Mouse (Mus musculus) neural tube, embryonic 11.5 days (tissue): ENCODE data around the gene Leng9. TPM values are rescaled to one million over a fixed set of nuclear protein-coding genes. Genes with fewer than 3 reads are reported as not detected.

ENCODE experiments used
- ATAC-seq: fragments of 200-750 bp; cut with Nextera tagmentation; 2 replicates; pipeline ENCODE4 v1.8.0; 2017; ENCODE audit warnings: moderate number of reproducible peaks, mild to moderate bottlenecking, moderate TSS enrichment, moderate library complexity; ENCODE audit not compliant: insufficient read depth, low FRiP score, low TSS enrichment
- DNase-seq: peaks from one replicate; pipeline ENCODE4 v3.0.0-alpha.2; 2015; ENCODE audit warnings: low spot score
- H3K27ac ChIP-seq: fragments of 300-500 bp; sonication (generic); 2 replicates; pipeline ENCODE4 v1.5.1; 2014; ENCODE audit warnings: low read depth, mild to moderate bottlenecking, low read length
- H3K27me3 ChIP-seq: fragments of 300-500 bp; sonication (generic); 2 replicates; pipeline ENCODE4 v1.6.1; 2014; ENCODE audit warnings: mild to moderate bottlenecking, low read length, mixed read lengths; ENCODE audit not compliant: control insufficient read depth, insufficient read depth
- H3K36me3 ChIP-seq: fragments of 300-500 bp; sonication (generic); 2 replicates; pipeline ENCODE4 v1.6.1; 2014; ENCODE audit warnings: mild to moderate bottlenecking, low read length, moderate library complexity, mixed read lengths; ENCODE audit not compliant: control insufficient read depth, insufficient read depth
- H3K4me1 ChIP-seq: fragments of 300-500 bp; sonication (generic); 2 replicates; pipeline ENCODE4 v1.6.1; 2014; ENCODE audit warnings: low read length, mixed read lengths; ENCODE audit not compliant: control insufficient read depth, insufficient read depth
- H3K4me2 ChIP-seq: fragments of 300-500 bp; sonication (generic); 2 replicates; pipeline ENCODE4 v1.6.1; 2014; ENCODE audit warnings: low read depth, mild to moderate bottlenecking, moderate library complexity
- H3K4me3 ChIP-seq: fragments of 300-500 bp; sonication (generic); 2 replicates; pipeline ENCODE4 v1.5.1; 2014; ENCODE audit warnings: low read depth, low read length
- H3K9ac ChIP-seq: fragments of 300-500 bp; sonication (generic); 2 replicates; pipeline ENCODE4 v1.6.1; 2014; ENCODE audit warnings: mild to moderate bottlenecking, low read length
- H3K9me3 ChIP-seq: fragments of 300-500 bp; sonication (generic); 2 replicates; pipeline ENCODE4 v1.6.1; 2016; ENCODE audit warnings: low read length; ENCODE audit not compliant: control insufficient read depth
- WGBS: fragments of 180-500 bp; shearing (Covaris S2); extraction: QIAGEN DNeasy Blood & Tissue Kit; methylation state at CpG from one replicate; pipeline ENCODE4 v1.1.7; 2014; 5-methylcytosine and 5-hydroxymethylcytosine counted together
- polyA plus RNA-seq: library from polyadenylated mRNA; unstranded; fragments of >200 nt; fragmentation: Nextera tagmentation; extraction: Ambion mirVana; gene quantifications from 2 replicates; pipeline ENCODE4 v1.2.1, GENCODE M21; 2014

Leng9 gene
- polyA plus RNA-seq, 1 experiment from 2014 or later, result 2.2 TPM

DNA sequence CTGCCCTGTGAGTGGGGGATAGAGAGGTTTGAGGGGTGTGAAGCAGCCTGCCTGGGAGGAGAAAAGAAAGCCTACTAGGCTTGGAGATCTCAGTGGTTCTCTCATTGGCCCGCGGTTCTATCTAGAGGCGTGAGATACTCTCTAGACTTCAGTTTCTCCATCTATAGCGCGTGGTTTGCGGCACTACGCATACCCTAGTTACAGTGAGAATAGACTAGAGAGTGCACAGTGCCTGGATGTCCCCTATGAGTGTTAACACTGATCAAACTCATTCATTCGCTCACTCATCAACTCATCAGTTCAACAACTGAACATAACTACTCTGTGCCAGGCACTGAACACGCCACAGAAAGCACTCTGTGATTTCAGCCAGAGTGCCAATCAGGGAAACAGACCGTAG is 27.4 kb downstream of the Leng9 start:
- Histone ChIP-seq H3K4me1 (peaks cover 19% of the 10 kb centered on the region), H3K4me3 (no peak overlapping the region)

DNA sequence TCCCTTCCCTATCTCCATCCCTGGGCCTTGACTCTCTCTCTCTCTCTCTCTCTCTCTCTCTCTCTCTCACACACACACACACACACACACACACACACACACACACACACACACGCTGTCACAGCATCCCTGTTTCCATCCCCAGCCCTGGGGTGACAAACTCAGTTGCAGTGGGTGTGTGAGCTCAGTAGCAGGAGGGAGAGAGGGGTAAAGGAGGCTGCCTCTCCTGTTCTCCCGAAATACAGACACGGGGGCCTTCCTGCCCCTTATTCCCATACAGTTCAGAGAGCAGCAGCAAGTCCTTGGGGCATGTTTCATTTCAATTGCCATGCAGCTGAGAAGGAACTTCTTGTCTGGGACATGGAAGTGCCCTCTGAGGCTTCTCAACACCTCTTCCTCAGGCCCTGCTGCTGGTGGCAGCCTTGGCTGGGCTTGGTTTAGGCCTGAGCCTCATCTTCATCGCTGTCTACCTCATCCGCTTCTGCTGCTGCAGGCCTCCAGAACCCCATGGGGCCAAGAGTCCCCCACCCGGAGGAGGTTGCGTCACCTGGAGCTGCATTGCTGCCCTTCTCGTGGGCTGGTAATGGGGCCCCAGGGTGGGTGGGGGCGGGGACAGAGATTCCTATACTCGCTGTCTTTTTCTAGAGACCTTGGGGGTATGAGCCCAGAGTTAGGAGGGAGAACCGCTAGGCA is 28.0 kb downstream of the Leng9 start:
- WGBS, result 52% methylated on average over 11 of the region's 11 CpGs
- ATAC-seq (no peak), DNase-seq (no peak)
- Histone ChIP-seq H3K9me3 (no peaks in the 10 kb centered on the region), H3K4me3 (no peak overlapping the region; the same call in 1 of the 2 replicates), H3K27me3 (no peaks in the 10 kb centered on the region), H3K9ac (no peak overlapping the region), H3K4me2 (peak overlapping the region; percentile 31; the same call in 1 of the 2 replicates), H3K4me1 (peaks cover 19% of the 10 kb centered on the region), H3K36me3 (peaks cover 1% of the 10 kb centered on the region; the same call in 1 of the 2 replicates), H3K27ac (peak overlapping the region; percentile 72)

More for the DNA sequence above, 27.4 kb downstream of the Leng9 start:
- Histone ChIP-seq H3K9me3 (no peaks in the 10 kb centered on the region), H3K4me2 (peak overlapping the region; percentile 31), H3K27ac (peak overlapping the region; percentile 72), H3K27me3 (no peaks in the 10 kb centered on the region), H3K9ac (no peak overlapping the region), H3K36me3 (peaks cover 2% of the 10 kb centered on the region; the same call in 1 of the 2 replicates)
- ATAC-seq (no peak), DNase-seq (no peak)
- WGBS, result 83% methylated on average over 10 of the region's 10 CpGs

GRCm38 (mm10) chr7:4119976-4120921 is 29.9 kb downstream of the Leng9 start:
- H3K4me1 ChIP-seq, result peaks cover 13% of the 10 kb centered on the region
- peak overlapping the region; percentile 56 for H3K4me2 ChIP-seq

GRCm38 (mm10) chr7:4119344-4119902 is 30.8 kb downstream of the Leng9 start, which contains the start of gene Ttyh1:
TSS of gene Ttyh1 (plus strand) at chr7:4119408.
- H3K27me3 ChIP-seq, result no peaks in the 10 kb centered on the region
- WGBS, result under 1% methylated on average over 36 of the region's 37 CpGs
- no peaks in the 10 kb centered on the region for H3K9me3 ChIP-seq
- H3K4me2 ChIP-seq, result peak within 1 kb of the TSS; percentile 56
- H3K27ac ChIP-seq, result peak within 1 kb of the TSS; percentile 39
- no peaks in the 10 kb centered on the region for H3K36me3 ChIP-seq
- DNase-seq (peak; percentile 67), ATAC-seq (peak; percentile 7; the same call in 1 of the 2 replicates)
- H3K9ac ChIP-seq, result peak within 1 kb of the TSS; percentile 83
- H3K4me1 ChIP-seq, result peaks cover 5% of the 10 kb centered on the region
- H3K4me3 ChIP-seq, result peak within 1 kb of the TSS; percentile 66

More at GRCm38 (mm10) chr7:4119976-4120921, 29.9 kb downstream of the Leng9 start:
- Histone ChIP-seq H3K9me3 (no peaks in the 10 kb centered on the region), H3K9ac (peak overlapping the region; percentile 83), H3K27ac (peak overlapping the region; percentile 39; the same call in 1 of the 2 replicates), H3K36me3 (no peaks in the 10 kb centered on the region), H3K27me3 (no peaks in the 10 kb centered on the region), H3K4me3 (peak overlapping the region; percentile 66)
- no peak for ATAC-seq
- peak; percentile 43 for DNase-seq
- 17% methylated on average over 17 of the region's 19 CpGs for WGBS

GRCm38 (mm10) chr7:4117050-4117814 is 32.9 kb downstream of the Leng9 start:
- no peaks in the 10 kb centered on the region for H3K9me3 ChIP-seq
- H3K4me2 ChIP-seq, result no peak overlapping the region
- H3K9ac ChIP-seq, result no peak overlapping the region
- no peaks in the 10 kb centered on the region; the same call in 1 of the 2 replicates for H3K4me1 ChIP-seq
- no peaks in the 10 kb centered on the region for H3K27me3 ChIP-seq
- H3K27ac ChIP-seq, result no peak overlapping the region
- no peak for ATAC-seq
- no peak for DNase-seq
- H3K4me3 ChIP-seq, result no peak overlapping the region
- H3K36me3 ChIP-seq, result no peaks in the 10 kb centered on the region
- WGBS, result 68% methylated on average over 8 of the region's 8 CpGs

DNA sequence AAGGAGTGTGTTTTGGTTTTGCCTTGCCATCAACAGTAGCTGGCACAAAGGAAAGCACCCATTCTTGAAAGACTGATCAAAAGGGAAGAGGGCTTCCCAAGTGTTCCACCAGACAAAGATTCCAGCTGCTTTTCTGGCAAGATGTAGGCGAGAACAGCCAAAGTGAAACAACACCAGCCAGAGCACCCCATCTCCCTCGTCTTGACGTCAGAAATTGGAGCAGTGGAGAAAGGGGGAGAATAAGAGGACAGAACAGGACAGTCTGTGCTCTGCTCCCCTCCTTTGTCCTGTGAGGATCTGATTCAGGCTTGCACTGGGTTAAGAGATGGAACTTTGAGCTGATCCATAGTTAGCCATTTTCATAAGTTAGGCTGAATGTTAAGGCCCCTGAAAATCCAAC is 38.4 kb downstream of the Leng9 start:
- ATAC-seq (no peak), DNase-seq (no peak)
- no peaks in the 10 kb centered on the region for H3K9me3 ChIP-seq
- 67% methylated on average over 3 of the region's 3 CpGs for WGBS
- no peak overlapping the region for H3K9ac ChIP-seq
- H3K4me2 ChIP-seq, result no peak overlapping the region
- H3K27ac ChIP-seq, result no peak overlapping the region
- no peaks in the 10 kb centered on the region for H3K36me3 ChIP-seq
- no peaks in the 10 kb centered on the region for H3K4me1 ChIP-seq
- no peaks in the 10 kb centered on the region for H3K27me3 ChIP-seq
- no peak overlapping the region for H3K4me3 ChIP-seq

GRCm38 (mm10) chr7:4103411-4103810 is 46.8 kb downstream of the Leng9 start:
- H3K4me2 ChIP-seq, result no peak overlapping the region
- 21% methylated on average over 4 of the region's 4 CpGs for WGBS
- no peaks in the 10 kb centered on the region for H3K4me1 ChIP-seq
- no peak overlapping the region for H3K27ac ChIP-seq
- H3K4me3 ChIP-seq, result no peak overlapping the region
- H3K9me3 ChIP-seq, result no peaks in the 10 kb centered on the region
- H3K27me3 ChIP-seq, result no peaks in the 10 kb centered on the region
- no peak overlapping the region for H3K9ac ChIP-seq
- no peak for DNase-seq
- ATAC-seq, result no peak
- no peaks in the 10 kb centered on the region for H3K36me3 ChIP-seq

DNA sequence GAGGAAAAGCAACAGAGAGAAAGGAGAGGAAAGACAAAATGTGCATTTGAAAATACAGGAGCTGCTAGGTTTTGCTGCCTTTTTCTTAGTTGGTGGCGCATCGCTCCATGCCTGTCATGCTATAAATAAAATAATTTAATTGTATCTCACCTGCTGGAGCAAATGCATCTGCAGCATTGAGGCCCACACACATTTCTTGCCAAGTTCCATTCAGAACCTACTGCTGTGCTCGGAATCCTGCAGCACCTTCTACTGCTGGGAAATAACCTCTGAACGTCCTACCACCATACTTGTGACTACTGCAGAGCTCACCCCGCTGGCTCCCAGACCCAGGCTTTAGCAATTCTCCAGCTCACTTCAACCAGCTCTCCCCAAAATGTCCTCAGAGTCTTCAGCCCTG is 49.0 kb downstream of the Leng9 start:
- DNase-seq (no peak), ATAC-seq (no peak)
- Histone ChIP-seq H3K27ac (no peak overlapping the region), H3K36me3 (no peaks in the 10 kb centered on the region), H3K4me2 (no peak overlapping the region), H3K4me3 (no peak overlapping the region), H3K27me3 (no peaks in the 10 kb centered on the region), H3K9me3 (no peaks in the 10 kb centered on the region), H3K9ac (no peak overlapping the region; the same call in 1 of the 2 replicates), H3K4me1 (no peaks in the 10 kb centered on the region)
- 82% methylated on average over 5 of the region's 5 CpGs for WGBS
